Mouse (Mus musculus): ENCODE measurements around the gene Cmah. TPM values are rescaled to one million over a fixed set of nuclear protein-coding genes. Genes with fewer than 3 reads are reported as not detected.

Cmah gene
- under 1 TPM; 0.30 to 0.45 TPM for total RNA-seq (2021)

- intact Hi-C loops (cut with DNase I), result no loop called here
- DNase-seq (ENCODE audit: low spot score in 2 of 2), result no peak
These were observed at the start of gene Cmah for GRCm38 (mm10) chr13:24327201-24327600. Gene Cmah, plus strand, starts transcription at chr13:24327404.

GRCm38 (mm10) chr13:24279407-24279761, 47.8 kb upstream of the Cmah start:
- no peak for DNase-seq (ENCODE audit: low spot score in 2 of 2)
- intact Hi-C loops (cut with DNase I), result loop anchor here (10.0 kb wide), 1 partner anchor 95 kb away; no protein-coding TSS in a partner anchor

GRCm38 (mm10) chr13:24279762-24280438, 47.3 kb upstream of the Cmah start:
- intact Hi-C loops (cut with DNase I), result loop anchor here (2.0 to 10.0 kb wide), 4 partner anchors 95 to 253 kb away; no protein-coding TSS in a partner anchor

GRCm38 (mm10) chr13:24280439-24281431, 46.5 kb upstream of the Cmah start, which contains the start of gene Carmil1:
Gene Carmil1, minus strand, starts transcription at chr13:24280795.
- intact Hi-C loops (cut with DNase I), result loop anchor here (2.0 to 5.0 kb wide), 3 partner anchors 166 to 253 kb away; no protein-coding TSS in a partner anchor
- peak; percentile 88 to 91 for DNase-seq (ENCODE audit: low spot score in 2 of 2)

More at GRCm38 (mm10) chr13:24279762-24280438, 47.3 kb upstream of the Cmah start:
- no peak for DNase-seq (ENCODE audit: low spot score in 2 of 2)

GRCm38 (mm10) chr13:24287381-24287780, 39.8 kb upstream of the Cmah start:
- no peak for DNase-seq (ENCODE audit: low spot score in 2 of 2)
- intact Hi-C loops (cut with DNase I), result no loop called here

- DNase-seq (ENCODE audit: low spot score in 2 of 2), result no peak
- intact Hi-C loops (cut with DNase I), result loop anchor here (5.0 kb wide), 3 partner anchors 270 to 505 kb away; no protein-coding TSS in a partner anchor
These were observed 30.0 kb upstream of the Cmah start for GRCm38 (mm10) chr13:24297252-24297651.

- intact Hi-C loops (cut with DNase I), result no loop called here
- no peak for DNase-seq (ENCODE audit: low spot score in 2 of 2)
These were observed 21.7 kb upstream of the Cmah start for GRCm38 (mm10) chr13:24305486-24305885.

GRCm38 (mm10) chr13:24306248-24306647, 21.0 kb upstream of the Cmah start:
- intact Hi-C loops (cut with DNase I), result no loop called here
- no peak for DNase-seq (ENCODE audit: low spot score in 2 of 2)

GRCm38 (mm10) chr13:24311011-24311940, 15.9 kb upstream of the Cmah start:
- DNase-seq (ENCODE audit: low spot score in 2 of 2), result no peak
- intact Hi-C loops (cut with DNase I), result no loop called here

- no peak for DNase-seq (ENCODE audit: low spot score in 2 of 2)
- intact Hi-C loops (cut with DNase I), result loop anchor here (5.0 kb wide), 1 partner anchor 484 kb away; no protein-coding TSS in a partner anchor
These were observed 10.6 kb upstream of the Cmah start for GRCm38 (mm10) chr13:24316563-24316962.

GRCm38 (mm10) chr13:24318618-24319017, 8.6 kb upstream of the Cmah start:
- DNase-seq (ENCODE audit: low spot score in 2 of 2), result peak in 1 of 2 experiments; percentile 13
- intact Hi-C loops (cut with DNase I), result loop anchor here (2.0 to 5.0 kb wide), 2 partner anchors 486 to 524 kb away; no protein-coding TSS in a partner anchor

GRCm38 (mm10) chr13:24321313-24321712, 5.9 kb upstream of the Cmah start:
- intact Hi-C loops (cut with DNase I), result no loop called here
- DNase-seq (ENCODE audit: low spot score in 2 of 2), result no peak

GRCm38 (mm10) chr13:24328036-24328817, 1.0 kb downstream of the Cmah start:
- DNase-seq (ENCODE audit: low spot score in 2 of 2), result no peak
- intact Hi-C loops (cut with DNase I), result no loop called here

- no peak for DNase-seq (ENCODE audit: low spot score in 2 of 2)
- intact Hi-C loops (cut with DNase I), result loop anchor here (10.0 kb wide), 1 partner anchor 355 kb away; no protein-coding TSS in a partner anchor
These were observed 2.9 kb downstream of the Cmah start for GRCm38 (mm10) chr13:24330128-24330527.

GRCm38 (mm10) chr13:24330836-24331523, 3.8 kb downstream of the Cmah start:
- DNase-seq (ENCODE audit: low spot score in 2 of 2), result no peak
- intact Hi-C loops (cut with DNase I), result loop anchor here (10.0 kb wide), 1 partner anchor 354 kb away; no protein-coding TSS in a partner anchor

- intact Hi-C loops (cut with DNase I), result loop anchor here (10.0 kb wide), 1 partner anchor 352 kb away; no protein-coding TSS in a partner anchor
These were observed 5.3 kb downstream of the Cmah start for GRCm38 (mm10) chr13:24332537-24332936.

GRCm38 (mm10) chr13:24336818-24337217, 9.6 kb downstream of the Cmah start:
- DNase-seq (ENCODE audit: low spot score in 2 of 2), result no peak
- intact Hi-C loops (cut with DNase I), result loop anchor here (10.0 kb wide), 1 partner anchor 348 kb away; no protein-coding TSS in a partner anchor

More at GRCm38 (mm10) chr13:24332537-24332936, 5.3 kb downstream of the Cmah start:
- DNase-seq (ENCODE audit: low spot score in 2 of 2), result no peak

All from left cerebral cortex, postnatal 36 days (tissue).